Mouse (Mus musculus) neural tube, embryonic 12.5 days (tissue): ENCODE results near the gene Rasa4. TPM values are rescaled to one million over a fixed set of nuclear protein-coding genes. Genes with fewer than 3 reads are reported as not detected.
"Not testable (repeated sequence)": the region's sequence is repeated elsewhere in the genome, so short reads cannot be mapped to it uniquely, and the experiment has no call there.

Source experiments
- ATAC-seq: fragments of 200-750 bp; cut with Nextera tagmentation; 2 replicates; pipeline ENCODE4 v1.8.0; 2017; ENCODE audit warnings: low read depth, mild to moderate bottlenecking, moderate TSS enrichment, moderate library complexity; ENCODE audit not compliant: low FRiP score
- H3K27ac ChIP-seq: fragments of 300-500 bp; sonication (generic); 2 replicates; pipeline ENCODE4 v1.5.1; 2016
- H3K27me3 ChIP-seq: fragments of 300-500 bp; sonication (generic); replicated peaks from 2 replicates; pipeline ENCODE4 v1.6.1; 2016; ENCODE audit warnings: mild to moderate bottlenecking
- H3K36me3 ChIP-seq: fragments of 300-500 bp; sonication (generic); 2 replicates; pipeline ENCODE4 v1.6.1; 2016; ENCODE audit warnings: mild to moderate bottlenecking
- H3K4me1 ChIP-seq: fragments of 300-500 bp; sonication (generic); 2 replicates; pipeline ENCODE4 v1.6.1; 2016
- H3K4me2 ChIP-seq: fragments of 300-500 bp; sonication (generic); replicated peaks from 2 replicates; pipeline ENCODE4 v1.6.1; 2016; ENCODE audit warnings: mild to moderate bottlenecking
- H3K4me3 ChIP-seq: fragments of 300-500 bp; sonication (generic); 2 replicates; pipeline ENCODE4 v1.5.1; 2016
- H3K9ac ChIP-seq: fragments of 300-500 bp; sonication (generic); 2 replicates; pipeline ENCODE4 v1.6.1; 2016; ENCODE audit warnings: mild to moderate bottlenecking
- H3K9me3 ChIP-seq: fragments of 300-500 bp; sonication (generic); 2 replicates; pipeline ENCODE4 v1.6.1; 2016; ENCODE audit warnings: mild to moderate bottlenecking
- WGBS: fragments of 180-500 bp; shearing (Covaris S2); methylation state at CpG from one replicate; pipeline ENCODE4 v1.1.7; 2016; 5-methylcytosine and 5-hydroxymethylcytosine counted together
- polyA plus RNA-seq: library from polyadenylated mRNA; unstranded; fragments of >200 nt; fragmentation: Nextera tagmentation; extraction: Ambion mirVana; gene quantifications from 2 replicates; pipeline ENCODE4 v1.2.1, GENCODE M21; 2016

Gene Rasa4
- polyA plus RNA-seq, 1 experiment from 2014 or later = 10.8 TPM

- no peak for ATAC-seq
- Histone ChIP-seq H3K4me2 (no peak overlapping the region), H3K9me3 (no peaks in the 10 kb centered on the region), H3K36me3 (no peaks in the 10 kb centered on the region), H3K4me1 (peaks cover 17% of the 10 kb centered on the region), H3K9ac (no peak overlapping the region), H3K27me3 (no peaks in the 10 kb centered on the region), H3K4me3 (no peak overlapping the region), H3K27ac (no peak overlapping the region)
- 39% methylated on average over 6 of the region's 6 CpGs for WGBS
Observed at GRCm38 (mm10) chr5:136049926-136050325, 33.8 kb upstream of the Rasa4 start.

- H3K4me2 ChIP-seq = peak overlapping the region; percentile 33
- peaks cover 17% of the 10 kb centered on the region for H3K4me1 ChIP-seq
- peak overlapping the region; percentile 42; the same call in 1 of the 2 replicates for H3K27ac ChIP-seq
- peak; percentile 90 for ATAC-seq
- H3K27me3 ChIP-seq = no peaks in the 10 kb centered on the region
- no peaks in the 10 kb centered on the region for H3K9me3 ChIP-seq
- H3K9ac ChIP-seq = no peak overlapping the region
- WGBS = 5% methylated on average over 10 of the region's 10 CpGs
- H3K4me3 ChIP-seq = no peak overlapping the region
- H3K36me3 ChIP-seq = no peaks in the 10 kb centered on the region
Observed at GRCm38 (mm10) chr5:136051231-136052085, 32.3 kb upstream of the Rasa4 start.

GRCm38 (mm10) chr5:136052861-136053655 is 30.7 kb upstream of the Rasa4 start:
- H3K27me3 ChIP-seq = no peaks in the 10 kb centered on the region
- no peak overlapping the region for H3K27ac ChIP-seq
- WGBS = 82% methylated on average over 8 of the region's 8 CpGs
- ATAC-seq = no peak
- H3K4me2 ChIP-seq = no peak overlapping the region
- H3K9me3 ChIP-seq = no peaks in the 10 kb centered on the region
- no peak overlapping the region for H3K9ac ChIP-seq
- H3K4me1 ChIP-seq = peaks cover 24% of the 10 kb centered on the region
- no peaks in the 10 kb centered on the region for H3K36me3 ChIP-seq
- H3K4me3 ChIP-seq = no peak overlapping the region

- peaks cover 24% of the 10 kb centered on the region for H3K4me1 ChIP-seq
- WGBS = 91% methylated on average over 11 of the region's 11 CpGs
Observed at GRCm38 (mm10) chr5:136054301-136055077, 29.2 kb upstream of the Rasa4 start, which contains the start of gene Upk3bl. Gene Upk3bl (plus strand): TSS chr5:136054492.

GRCm38 (mm10) chr5:136056062-136056461 is 27.7 kb upstream of the Rasa4 start:
- no peak overlapping the region for H3K27ac ChIP-seq
- H3K27me3 ChIP-seq = no peaks in the 10 kb centered on the region
- ATAC-seq = no peak
- H3K9me3 ChIP-seq = no peaks in the 10 kb centered on the region
- H3K36me3 ChIP-seq = no peaks in the 10 kb centered on the region
- H3K4me1 ChIP-seq = peaks cover 19% of the 10 kb centered on the region
- H3K9ac ChIP-seq = no peak overlapping the region
- H3K4me2 ChIP-seq = no peak overlapping the region
- 47% methylated on average over 4 of the region's 4 CpGs for WGBS
- H3K4me3 ChIP-seq = no peak overlapping the region

More at GRCm38 (mm10) chr5:136054301-136055077, 29.2 kb upstream of the Rasa4 start, which contains the start of gene Upk3bl:
- H3K4me3 ChIP-seq = no peak within 1 kb of the TSS
- H3K9ac ChIP-seq = no peak within 1 kb of the TSS
- no peaks in the 10 kb centered on the region for H3K27me3 ChIP-seq
- H3K27ac ChIP-seq = no peak within 1 kb of the TSS
- H3K4me2 ChIP-seq = no peak within 1 kb of the TSS
- no peaks in the 10 kb centered on the region for H3K9me3 ChIP-seq
- no peak for ATAC-seq
- H3K36me3 ChIP-seq = no peaks in the 10 kb centered on the region

GRCm38 (mm10) chr5:136057085-136057484 is 26.6 kb upstream of the Rasa4 start:
- Histone ChIP-seq H3K27me3 (no peaks in the 10 kb centered on the region), H3K9me3 (no peaks in the 10 kb centered on the region), H3K27ac (no peak overlapping the region), H3K4me2 (no peak overlapping the region), H3K4me3 (no peak overlapping the region), H3K36me3 (no peaks in the 10 kb centered on the region), H3K9ac (no peak overlapping the region), H3K4me1 (peaks cover 9% of the 10 kb centered on the region)
- no peak for ATAC-seq
- 33% methylated on average over 8 of the region's 8 CpGs for WGBS

- Histone ChIP-seq H3K4me1 (0 out of 2 replicates have a peak, but pooled peaks cover 7% of the 10 kb centered on the region), H3K36me3 (no peaks in the 10 kb centered on the region), H3K27ac (no peak overlapping the region), H3K9me3 (no peaks in the 10 kb centered on the region), H3K27me3 (no peaks in the 10 kb centered on the region), H3K4me3 (no peak overlapping the region), H3K4me2 (no peak overlapping the region), H3K9ac (no peak overlapping the region)
- no peak for ATAC-seq
- 13% methylated on average over 12 of the region's 12 CpGs for WGBS
Observed at GRCm38 (mm10) chr5:136061567-136061966, 22.1 kb upstream of the Rasa4 start.

GRCm38 (mm10) chr5:136063920-136064319 is 19.8 kb upstream of the Rasa4 start:
- Histone ChIP-seq H3K4me1 (no peaks in the 10 kb centered on the region), H3K27ac (no peak overlapping the region), H3K27me3 (no peaks in the 10 kb centered on the region), H3K9me3 (no peaks in the 10 kb centered on the region), H3K4me2 (no peak overlapping the region), H3K36me3 (no peaks in the 10 kb centered on the region), H3K9ac (no peak overlapping the region), H3K4me3 (no peak overlapping the region)
- 93% methylated on average over 10 of the region's 10 CpGs for WGBS
- no peak for ATAC-seq

GRCm38 (mm10) chr5:136066404-136067148 is 17.1 kb upstream of the Rasa4 start:
- not testable (repeated sequence) for H3K27me3 ChIP-seq, H3K9ac ChIP-seq, H3K4me1 ChIP-seq, ATAC-seq, H3K27ac ChIP-seq, H3K4me3 ChIP-seq, H3K9me3 ChIP-seq, H3K36me3 ChIP-seq, H3K4me2 ChIP-seq
- WGBS = 80% methylated on average over 11 of the region's 11 CpGs

GRCm38 (mm10) chr5:136069411-136069810 is 14.3 kb upstream of the Rasa4 start:
- Histone ChIP-seq H3K4me2 (no peak overlapping the region), H3K27me3 (no peaks in the 10 kb centered on the region), H3K9me3 (no peaks in the 10 kb centered on the region), H3K27ac (no peak overlapping the region), H3K9ac (no peak overlapping the region), H3K4me1 (no peaks in the 10 kb centered on the region), H3K36me3 (no peaks in the 10 kb centered on the region), H3K4me3 (no peak overlapping the region)
- no peak for ATAC-seq
- 70% methylated on average over 2 of the region's 2 CpGs for WGBS

- no peaks in the 10 kb centered on the region; the same call in 1 of the 2 replicates for H3K27me3 ChIP-seq
- no peaks in the 10 kb centered on the region for H3K36me3 ChIP-seq
- no peak overlapping the region for H3K27ac ChIP-seq
- no peaks in the 10 kb centered on the region for H3K9me3 ChIP-seq
- H3K4me2 ChIP-seq = no peak overlapping the region
- H3K4me1 ChIP-seq = no peaks in the 10 kb centered on the region
- H3K4me3 ChIP-seq = no peak overlapping the region
- no peak overlapping the region for H3K9ac ChIP-seq
- 66% methylated on average over 6 of the region's 6 CpGs for WGBS
- no peak for ATAC-seq
Observed at GRCm38 (mm10) chr5:136073051-136073450, 10.7 kb upstream of the Rasa4 start.
